Mouse (Mus musculus) stomach, postnatal 0 days (tissue): Measurements from ENCODE around the gene Tubgcp6.

Experiments
- CTCF ChIP-seq: IDR thresholded peaks from 2 replicates; pipeline ENCODE4 v1.5.1; 2016; ENCODE audit warnings: antibody characterized with exemption, low read depth, mild to moderate bottlenecking, moderate library complexity
- EP300 ChIP-seq: optimal IDR thresholded peaks from 2 replicates; pipeline ENCODE3; 2016; ENCODE audit warnings: antibody characterized with exemption

- TF ChIP-seq EP300 (no peak), CTCF (no peak)
Observed at GRCm38 (mm10) chr15:89138531-89138930, 15.6 kb upstream of the Tubgcp6 start.
